Mouse (Mus musculus) liver, adult 2 months (tissue): ENCODE data around the gene Traf3ip1. TPM values are rescaled to one million over a fixed set of nuclear protein-coding genes. Genes with fewer than 3 reads are reported as not detected.

Experiments used
- DNase-seq: peaks from one replicate; pipeline ENCODE4 v3.0.0-alpha.2; 2011; ENCODE audit warnings: low read depth, low spot score; ENCODE audit errors: extremely low read depth
- H3K27ac ChIP-seq: fragments of 200-500 bp; replicated peaks from 2 replicates; pipeline ENCODE4 v1.5.1; 2012; ENCODE audit warnings: low read depth, mild to moderate bottlenecking, control low read depth, inconsistent platforms, low read length; ENCODE audit not compliant: insufficient read depth
- H3K27me3 ChIP-seq: fragments of 200-500 bp; 2 replicates; pipeline ENCODE4 v1.6.1; 2012; ENCODE audit warnings: mild to moderate bottlenecking, moderate library complexity, low read length, inconsistent platforms; ENCODE audit not compliant: control insufficient read depth, insufficient read depth
- H3K36me3 ChIP-seq: fragments of 200-500 bp; 2 replicates; pipeline ENCODE4 v1.6.1; 2012; ENCODE audit warnings: low read length, inconsistent platforms; ENCODE audit not compliant: control insufficient read depth, insufficient read depth
- H3K4me1 ChIP-seq: fragments of 200-500 bp; 2 replicates; pipeline ENCODE4 v1.6.1; 2011; ENCODE audit warnings: low read length; ENCODE audit not compliant: control insufficient read depth, insufficient read depth
- H3K4me3 ChIP-seq: fragments of 200-500 bp; 2 replicates; pipeline ENCODE4 v1.5.1; 2011; ENCODE audit warnings: low read depth, mild to moderate bottlenecking, control low read depth, low read length, moderate library complexity; ENCODE audit not compliant: insufficient read depth
- H3K79me2 ChIP-seq: fragments of 200-500 bp; 2 replicates; pipeline ENCODE4 v1.6.1; 2012; ENCODE audit warnings: inconsistent platforms, mild to moderate bottlenecking, low read length, moderate library complexity; ENCODE audit not compliant: control insufficient read depth, insufficient read depth
- H3K9ac ChIP-seq: fragments of 200-500 bp; 2 replicates; pipeline ENCODE4 v1.6.1; 2012; ENCODE audit warnings: low read depth, mild to moderate bottlenecking, control low read depth, inconsistent platforms, low read length
- CTCF ChIP-seq: fragments of 200-500 bp; IDR thresholded peaks from 2 replicates; pipeline ENCODE4 v1.5.1; 2011; ENCODE audit warnings: low read depth, low read length, control low read depth
- POLR2A ChIP-seq: fragments of 200-500 bp; IDR thresholded peaks from 2 replicates; pipeline ENCODE4 v1.6.1; 2011; ENCODE audit warnings: low read length, control low read depth; ENCODE audit not compliant: insufficient read depth; ENCODE audit errors: extremely low read depth
- WGBS: fragments of 180-500 bp; shearing (Covaris S2); methylation state at CpG from one replicate; pipeline ENCODE4 v1.1.7; 2018; 5-methylcytosine and 5-hydroxymethylcytosine counted together
- polyA plus RNA-seq: library from polyadenylated mRNA; depleted of rRNA; stranded (reverse); fragments of >200 nt; gene quantifications from 2 replicates; pipeline ENCODE4 v1.2.3, GENCODE M21; 2012
- total RNA-seq: library from RNA; depleted of rRNA; stranded (reverse); fragments of >200 nt; gene quantifications from 2 replicates; pipeline ENCODE4 v1.2.3, GENCODE M21; 2014

The Traf3ip1 gene
- total and polyA plus RNA-seq, 2 experiments, result 3.6 to 3.8 TPM

GRCm38 (mm10) chr1:91460069-91460468 is 34.4 kb upstream of the Traf3ip1 start:
- Histone ChIP-seq H3K27me3 (no peaks in the 10 kb centered on the region), H3K4me3 (no peak overlapping the region)
- 27% methylated on average over 7 of the region's 7 CpGs for WGBS

DNA sequence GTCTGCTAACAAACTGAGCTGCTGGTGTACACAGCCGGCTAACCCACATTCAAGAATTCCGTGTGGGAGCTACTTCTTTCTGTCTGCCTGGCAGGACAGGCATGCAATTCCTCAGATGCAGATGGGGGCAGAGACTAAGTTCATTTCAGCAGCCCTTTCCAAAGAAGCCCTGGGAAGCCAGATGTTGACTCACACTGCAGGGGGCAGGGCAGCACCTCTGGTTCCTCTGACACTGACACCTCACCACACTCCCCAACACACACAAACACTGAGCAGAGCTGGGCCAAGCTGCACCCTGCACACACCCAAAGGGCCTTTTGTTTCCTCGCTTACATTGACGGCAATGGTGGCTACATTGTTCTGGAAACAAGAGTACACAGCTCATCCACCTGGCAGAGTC is 33.9 kb upstream of the Traf3ip1 start:
- Histone ChIP-seq H3K4me3 (no peak overlapping the region), H3K4me1 (peaks cover 41% of the 10 kb centered on the region), H3K79me2 (peaks cover 3% of the 10 kb centered on the region; the same call in 1 of the 2 replicates), H3K27ac (no peak overlapping the region), H3K9ac (no peak overlapping the region), H3K36me3 (no peaks in the 10 kb centered on the region), H3K27me3 (no peaks in the 10 kb centered on the region)
- DNase-seq, result no peak
- WGBS, result 40% methylated on average over 4 of the region's 4 CpGs
- TF ChIP-seq CTCF, result peak; percentile 35; the same call in 1 of the 2 replicates
- TF ChIP-seq POLR2A, result no peak

More at GRCm38 (mm10) chr1:91460069-91460468, 34.4 kb upstream of the Traf3ip1 start:
- H3K36me3 ChIP-seq, result no peaks in the 10 kb centered on the region
- no peak for DNase-seq
- no peak for TF ChIP-seq CTCF
- peaks cover 6% of the 10 kb centered on the region; the same call in 1 of the 2 replicates for H3K79me2 ChIP-seq
- no peak overlapping the region for H3K9ac ChIP-seq
- no peak overlapping the region for H3K27ac ChIP-seq
- peaks cover 41% of the 10 kb centered on the region for H3K4me1 ChIP-seq

GRCm38 (mm10) chr1:91463336-91463995 is 31.0 kb upstream of the Traf3ip1 start:
- H3K36me3 ChIP-seq, result no peaks in the 10 kb centered on the region
- peaks cover 27% of the 10 kb centered on the region for H3K4me1 ChIP-seq
- H3K27me3 ChIP-seq, result no peaks in the 10 kb centered on the region
- DNase-seq, result peak; percentile 89
- TF ChIP-seq POLR2A, result no peak
- TF ChIP-seq CTCF, result no peak
- 51% methylated on average over 13 of the region's 13 CpGs for WGBS
- no peak overlapping the region; the same call in 1 of the 2 replicates for H3K9ac ChIP-seq
- H3K27ac ChIP-seq, result peak overlapping the region; percentile 59
- H3K4me3 ChIP-seq, result no peak overlapping the region
- peaks cover 3% of the 10 kb centered on the region; the same call in 1 of the 2 replicates for H3K79me2 ChIP-seq

DNA sequence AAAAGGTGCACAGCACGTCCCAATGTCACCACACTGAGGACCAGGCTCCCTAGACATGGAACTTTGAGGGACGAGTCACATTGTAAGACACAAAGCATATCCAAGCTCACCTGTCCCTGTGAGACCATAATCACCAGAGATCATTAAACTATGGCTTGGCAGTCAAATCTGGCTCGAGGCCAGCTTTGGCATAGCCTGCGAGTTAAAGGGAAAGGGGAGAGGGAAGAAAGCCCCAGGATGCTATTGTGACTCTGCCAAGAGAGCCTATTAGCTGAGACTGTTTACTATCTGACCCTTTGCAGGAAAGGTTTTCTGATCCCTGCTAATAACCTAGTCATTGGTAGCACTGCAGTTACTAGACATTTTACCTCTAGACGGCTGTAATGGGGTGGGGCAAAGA is 30.0 kb upstream of the Traf3ip1 start:
- peak overlapping the region; percentile 59 for H3K27ac ChIP-seq
- WGBS, result 30% methylated on average over 5 of the region's 5 CpGs
- H3K36me3 ChIP-seq, result no peaks in the 10 kb centered on the region
- H3K79me2 ChIP-seq, result no peaks in the 10 kb centered on the region
- no peak overlapping the region for H3K4me3 ChIP-seq
- no peaks in the 10 kb centered on the region for H3K27me3 ChIP-seq
- TF ChIP-seq CTCF (no peak), POLR2A (no peak)
- peaks cover 27% of the 10 kb centered on the region for H3K4me1 ChIP-seq
- DNase-seq, result peak; percentile 62
- no peak overlapping the region for H3K9ac ChIP-seq

- no peak for TF ChIP-seq CTCF
- no peak for TF ChIP-seq POLR2A
- no peaks in the 10 kb centered on the region for H3K27me3 ChIP-seq
- H3K27ac ChIP-seq, result peak overlapping the region; percentile 58
- no peaks in the 10 kb centered on the region for H3K36me3 ChIP-seq
- peak; percentile 78 for DNase-seq
- H3K4me1 ChIP-seq, result peaks cover 22% of the 10 kb centered on the region
- 3% methylated on average over 1 of the region's 1 CpGs for WGBS
- peak overlapping the region; percentile 36 for H3K9ac ChIP-seq
- H3K4me3 ChIP-seq, result no peak overlapping the region
- no peaks in the 10 kb centered on the region for H3K79me2 ChIP-seq
Measured at GRCm38 (mm10) chr1:91465244-91465643, 29.2 kb upstream of the Traf3ip1 start.

GRCm38 (mm10) chr1:91466186-91466585 is 28.3 kb upstream of the Traf3ip1 start:
- H3K4me1 ChIP-seq, result peaks cover 19% of the 10 kb centered on the region
- no peak for TF ChIP-seq POLR2A
- TF ChIP-seq CTCF, result no peak
- H3K4me3 ChIP-seq, result no peak overlapping the region
- 93% methylated on average over 6 of the region's 6 CpGs for WGBS
- no peak overlapping the region for H3K9ac ChIP-seq
- DNase-seq, result no peak
- H3K36me3 ChIP-seq, result no peaks in the 10 kb centered on the region
- no peak overlapping the region for H3K27ac ChIP-seq
- H3K79me2 ChIP-seq, result no peaks in the 10 kb centered on the region
- no peaks in the 10 kb centered on the region for H3K27me3 ChIP-seq
